Mouse (Mus musculus) erythroblast, embryonic 14.5 days (primary cell): Measurements from ENCODE around the gene Hist1h3b.
"Not testable (repeated sequence)": the region's sequence is repeated elsewhere in the genome, so short reads cannot be mapped to it uniquely, and the experiment has no call there.

Experiments used
- GATA1 ChIP-seq: IDR thresholded peaks from 2 replicates; pipeline ENCODE4 v1.6.1; 2012; ENCODE audit warnings: low read length, inconsistent platforms, mixed read lengths
- TAL1 ChIP-seq: IDR thresholded peaks from 3 replicates; pipeline ENCODE4 v1.6.1; 2012; ENCODE audit warnings: low read length, inconsistent platforms, mixed read lengths

DNA sequence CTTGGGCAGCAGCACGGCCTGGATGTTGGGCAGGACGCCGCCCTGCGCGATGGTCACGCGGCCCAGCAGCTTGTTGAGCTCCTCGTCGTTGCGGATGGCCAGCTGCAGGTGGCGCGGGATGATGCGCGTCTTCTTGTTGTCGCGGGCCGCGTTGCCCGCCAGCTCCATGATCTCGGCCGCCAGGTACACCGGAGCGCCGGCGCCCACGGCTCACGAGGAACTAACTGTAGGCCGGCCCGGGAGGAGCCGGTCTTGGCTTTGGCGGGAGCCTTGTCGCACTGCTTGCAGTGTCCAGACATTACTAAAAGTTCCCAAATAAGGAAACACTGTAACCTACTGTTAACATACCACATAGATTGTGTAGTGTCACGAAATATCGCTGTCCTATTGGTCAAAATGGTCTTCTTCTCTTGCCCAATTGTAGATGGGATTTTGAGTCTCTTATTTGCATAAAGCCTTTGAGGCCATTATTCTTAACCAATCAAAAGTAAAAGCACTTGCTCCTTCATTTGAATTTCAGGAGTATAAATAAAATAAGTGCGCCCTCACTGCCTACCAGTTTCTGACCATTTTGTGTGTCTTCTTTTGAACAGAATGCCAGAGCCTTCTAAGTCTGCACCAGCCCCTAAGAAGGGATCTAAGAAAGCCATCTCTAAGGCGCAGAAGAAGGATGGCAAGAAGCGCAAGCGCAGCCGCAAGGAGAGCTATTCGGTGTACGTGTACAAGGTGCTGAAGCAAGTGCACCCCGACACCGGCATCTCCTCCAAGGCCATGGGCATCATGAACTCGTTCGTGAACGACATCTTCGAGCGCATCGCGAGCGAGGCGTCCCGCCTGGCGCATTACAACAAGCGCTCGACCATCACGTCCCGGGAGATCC lies 5.6 kb upstream of the Hist1h3b start, which contains the start of gene Hist1h2bb:
- TF ChIP-seq TAL1, GATA1: not testable (repeated sequence)
